Mouse (Mus musculus) forebrain, embryonic 16.5 days (tissue): ENCODE measurements at regions not wholly inside any gene's neighbourhood (a gene's known extent, or its start where the extent isn't known, plus 50 kb on each side); places are given as distances from the start of the nearest gene placed in this dataset.
"Not testable (repeated sequence)": the region's sequence is repeated elsewhere in the genome, so short reads cannot be mapped to it uniquely, and the experiment has no call there.

Source experiments
- ATAC-seq: fragments of 200-750 bp; cut with Nextera tagmentation; 2 replicates; pipeline ENCODE4 v1.8.0; 2017; ENCODE audit warnings: mild to moderate bottlenecking, moderate library complexity
- H3K27ac ChIP-seq: fragments of 300-500 bp; sonication (generic); 2 replicates; pipeline ENCODE4 v1.5.1; 2014; ENCODE audit warnings: low read length, control low read depth
- H3K27me3 ChIP-seq: fragments of 300-500 bp; sonication (generic); replicated peaks from 2 replicates; pipeline ENCODE4 v1.6.1; 2014; ENCODE audit warnings: low read length; ENCODE audit not compliant: control insufficient read depth, insufficient read depth
- H3K36me3 ChIP-seq: fragments of 300-500 bp; sonication (generic); 2 replicates; pipeline ENCODE4 v1.6.1; 2014; ENCODE audit not compliant: control insufficient read depth, insufficient read depth
- H3K4me1 ChIP-seq: fragments of 300-500 bp; sonication (generic); replicated peaks from 2 replicates; pipeline ENCODE4 v1.6.1; 2014; ENCODE audit warnings: low read length; ENCODE audit not compliant: control insufficient read depth, insufficient read depth
- H3K4me2 ChIP-seq: fragments of 300-500 bp; sonication (generic); 2 replicates; pipeline ENCODE4 v1.6.1; 2014; ENCODE audit warnings: mild to moderate bottlenecking, low read length, control low read depth
- H3K4me3 ChIP-seq: fragments of 300-500 bp; sonication (generic); replicated peaks from 2 replicates; pipeline ENCODE4 v1.5.1; 2014; ENCODE audit warnings: mild to moderate bottlenecking, low read length, control low read depth
- H3K9ac ChIP-seq: fragments of 300-500 bp; sonication (generic); replicated peaks from 2 replicates; pipeline ENCODE4 v1.6.1; 2014; ENCODE audit warnings: low read depth, low read length, control low read depth
- H3K9me3 ChIP-seq: fragments of 300-500 bp; sonication (generic); 2 replicates; pipeline ENCODE4 v1.6.1; 2016; ENCODE audit warnings: low read length; ENCODE audit not compliant: control insufficient read depth
- WGBS: fragments of 180-500 bp; shearing (Covaris S2); extraction: QIAGEN DNeasy Blood & Tissue Kit; methylation state at CpG from one replicate; pipeline ENCODE4 v1.1.7; 2014; 5-methylcytosine and 5-hydroxymethylcytosine counted together

DNA sequence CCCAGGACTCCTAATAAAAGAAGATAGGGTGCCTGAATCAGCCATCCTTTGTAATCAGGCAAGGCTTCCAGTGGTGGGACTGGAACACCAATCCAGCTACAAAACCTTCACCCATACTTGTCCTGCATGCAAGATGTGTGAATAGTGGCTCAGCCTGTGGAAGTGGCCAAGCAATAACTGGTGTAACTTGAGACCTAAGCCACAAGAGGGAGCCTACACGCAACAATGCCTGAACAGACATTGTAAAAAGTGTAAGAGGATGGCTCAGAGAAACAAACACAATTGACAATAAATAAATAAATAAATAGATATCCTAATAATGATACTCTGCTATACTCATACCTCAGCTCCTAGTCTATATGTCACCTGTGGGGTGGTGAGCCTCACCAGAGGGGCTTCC, 781.5 kb upstream of the Cdh20 start:
- H3K27ac ChIP-seq, result no peak overlapping the region
- H3K36me3 ChIP-seq, result no peaks in the 10 kb centered on the region
- peak; percentile 73; the same call in 1 of the 2 replicates for ATAC-seq
- WGBS, result 25% methylated on average over 1 of the region's 1 CpGs
- no peaks in the 10 kb centered on the region for H3K4me1 ChIP-seq
- H3K9ac ChIP-seq, result no peak overlapping the region
- H3K4me3 ChIP-seq, result no peak overlapping the region
- no peaks in the 10 kb centered on the region for H3K27me3 ChIP-seq
- no peak overlapping the region for H3K4me2 ChIP-seq
- H3K9me3 ChIP-seq, result no peaks in the 10 kb centered on the region

DNA sequence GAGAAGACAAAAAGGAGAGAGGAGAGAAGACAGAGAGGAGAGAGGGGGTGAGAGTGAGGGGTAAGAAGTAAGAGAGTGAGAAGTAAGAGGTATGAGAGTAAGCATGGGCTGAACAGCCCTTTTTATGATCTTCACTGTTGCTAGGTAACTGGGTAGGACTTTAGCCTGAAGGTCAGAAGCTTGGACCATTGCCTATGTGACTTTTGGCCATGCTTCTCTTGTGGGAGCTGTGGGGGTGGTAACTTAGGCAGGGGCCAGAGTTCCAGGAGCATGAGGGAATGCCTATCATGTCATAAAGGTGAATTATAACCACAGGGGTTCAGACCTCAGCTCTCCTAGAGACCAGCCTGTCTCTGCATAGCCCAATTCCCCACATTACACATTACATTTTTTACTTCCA, 765.4 kb upstream of the Cdh20 start:
- H3K4me3 ChIP-seq, H3K36me3 ChIP-seq, H3K27me3 ChIP-seq, ATAC-seq, H3K27ac ChIP-seq, H3K4me1 ChIP-seq, H3K4me2 ChIP-seq, H3K9me3 ChIP-seq, H3K9ac ChIP-seq: not testable (repeated sequence)

DNA sequence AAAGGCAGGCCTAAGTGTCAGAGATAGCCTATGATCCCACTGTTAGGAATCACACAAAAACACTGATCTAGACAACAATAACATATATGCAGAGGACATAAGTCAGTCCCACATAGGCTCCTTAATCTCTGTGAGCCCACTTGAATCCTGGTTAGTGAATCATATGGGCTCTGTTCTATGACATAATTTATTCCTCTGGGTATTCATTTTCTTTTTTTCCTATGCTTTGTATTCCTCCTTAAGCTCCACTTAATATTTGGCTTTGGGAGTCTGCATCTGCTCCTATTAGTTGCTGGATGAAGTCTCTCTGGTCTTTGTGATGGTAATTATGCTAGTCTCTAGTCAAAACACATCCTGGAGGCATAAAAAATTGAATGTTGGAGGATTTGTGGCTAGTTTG, 738.7 kb upstream of the Cdh20 start:
- Histone ChIP-seq H3K9ac (no peak overlapping the region), H3K36me3 (no peaks in the 10 kb centered on the region), H3K4me1 (no peaks in the 10 kb centered on the region), H3K9me3 (no peaks in the 10 kb centered on the region), H3K27me3 (no peaks in the 10 kb centered on the region), H3K4me3 (no peak overlapping the region), H3K27ac (no peak overlapping the region), H3K4me2 (no peak overlapping the region)
- peak; percentile 72; the same call in 1 of the 2 replicates for ATAC-seq

DNA sequence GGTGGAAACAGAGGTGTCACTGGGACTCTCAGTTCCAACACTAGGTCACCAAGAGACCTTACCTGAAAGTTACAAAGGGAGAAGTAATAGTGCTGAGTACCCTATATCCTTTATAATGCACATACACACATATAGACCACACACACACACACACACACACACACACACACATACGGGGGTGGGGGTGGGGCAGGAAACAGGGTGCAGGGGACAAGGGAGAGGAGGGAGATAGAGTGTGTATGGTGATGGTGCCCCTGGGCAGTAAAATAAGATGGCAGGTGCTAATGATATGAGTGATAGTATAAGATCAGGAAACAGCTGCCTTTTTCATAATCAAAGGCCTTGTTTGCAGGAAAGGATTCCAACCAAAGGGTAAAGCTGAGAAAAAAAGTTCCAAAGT, 719.9 kb upstream of the Cdh20 start:
- H3K9ac ChIP-seq, result no peak overlapping the region
- H3K9me3 ChIP-seq, result no peaks in the 10 kb centered on the region
- H3K27me3 ChIP-seq, result no peaks in the 10 kb centered on the region
- H3K27ac ChIP-seq, result no peak overlapping the region
- H3K4me1 ChIP-seq, result no peaks in the 10 kb centered on the region
- 29% methylated on average over 1 of the region's 1 CpGs for WGBS
- H3K4me3 ChIP-seq, result no peak overlapping the region
- no peaks in the 10 kb centered on the region for H3K36me3 ChIP-seq
- no peak overlapping the region for H3K4me2 ChIP-seq
- 0 out of 2 replicates have a peak, but pooled peaks have one; percentile 33 for ATAC-seq

DNA sequence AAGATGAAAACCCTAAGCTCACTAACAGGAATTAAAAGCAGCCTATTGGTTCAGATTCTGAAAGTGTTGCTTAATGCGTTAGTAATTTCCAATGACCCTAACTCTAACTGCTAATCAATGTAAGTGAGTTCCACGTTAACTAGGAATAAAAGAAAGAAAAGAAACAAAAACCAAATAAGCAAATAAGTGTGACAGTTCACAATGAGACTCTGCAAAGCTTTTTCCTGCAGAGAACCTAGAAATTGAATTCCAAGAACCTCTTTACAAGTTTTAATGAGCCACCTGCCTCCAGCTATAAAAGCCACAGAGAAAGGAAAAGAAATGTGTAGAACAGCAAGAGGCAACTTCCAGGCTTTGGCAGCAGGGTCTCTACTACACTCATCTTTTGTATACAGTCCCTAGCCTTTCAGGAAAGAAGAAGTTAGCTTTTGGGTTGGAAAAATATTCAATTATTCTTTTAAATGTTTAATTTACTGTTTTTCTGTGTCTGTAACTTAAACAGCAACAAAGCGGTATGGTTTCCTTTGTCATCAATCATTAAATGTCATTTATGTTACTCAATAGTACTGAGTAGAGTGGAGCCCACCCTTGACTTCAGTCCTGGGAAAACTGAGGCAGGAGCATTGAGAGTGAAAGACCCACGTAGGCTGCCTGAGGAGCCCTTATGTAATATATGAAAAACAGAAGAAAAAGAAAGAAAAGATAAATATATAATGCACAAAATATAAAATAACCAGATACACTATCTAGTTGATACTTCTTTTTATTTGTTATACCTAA, 719.0 kb upstream of the Cdh20 start:
- ATAC-seq, result peak; percentile 84

More for the DNA sequence above, 719.0 kb upstream of the Cdh20 start:
- WGBS, result 10% methylated on average over 4 of the region's 4 CpGs
- Histone ChIP-seq H3K36me3 (no peaks in the 10 kb centered on the region), H3K9ac (no peak overlapping the region), H3K9me3 (no peaks in the 10 kb centered on the region), H3K27me3 (no peaks in the 10 kb centered on the region), H3K4me2 (no peak overlapping the region), H3K27ac (no peak overlapping the region), H3K4me1 (no peaks in the 10 kb centered on the region), H3K4me3 (no peak overlapping the region)
